Mouse (Mus musculus): ENCODE results near the gene Lmf1. TPM values are rescaled to one million over a fixed set of nuclear protein-coding genes. Genes with fewer than 3 reads are reported as not detected.

Lmf1 gene
- total and polyA plus RNA-seq, 3 experiments: 14.0 to 30.5 TPM; not detected in 1

- Histone ChIP-seq H3K4me1 (ENCODE audit: control insufficient read depth in 1 of 2, insufficient read depth in 2 of 2, low read length in 2 of 2) (no peaks in the 10 kb centered on the region), H3K79me2 (ENCODE audit: control insufficient read depth, insufficient read depth, low read length, poor library complexity) (no peaks in the 10 kb centered on the region), H3K27me3 (ENCODE audit: control insufficient read depth in 1 of 2, insufficient read depth in 2 of 2, low read length in 2 of 2) (no peaks in the 10 kb centered on the region), H3K9me3 (replicated peaks; ENCODE audit: insufficient read depth, low read length) (no peaks in the 10 kb centered on the region), H3K4me3 (ENCODE audit: control insufficient read depth in 1 of 2, insufficient read depth in 1 of 2, low read depth in 2 of 2, low read length in 2 of 2) (no peak overlapping the region), H3K36me3 (ENCODE audit: control insufficient read depth in 1 of 2, insufficient read depth in 2 of 2, low read length in 2 of 2) (no peaks in the 10 kb centered on the region), H3K9ac (ENCODE audit: control insufficient read depth, low read depth, low read length, poor library complexity, severe bottlenecking) (no peak overlapping the region), H3K27ac (ENCODE audit: control insufficient read depth, low read depth, low read length) (no peak overlapping the region)
- TF ChIP-seq MAX (IDR thresholded peaks at IDR 0.05; ENCODE audit: low read length): no peak
- no peak for TF ChIP-seq MYC (IDR thresholded peaks at IDR 0.05; ENCODE audit: low read depth, low read length)
- no peak for TF ChIP-seq ZNF384 (IDR thresholded peaks at IDR 0.05; ENCODE audit: low read depth, low read length)
- no peak for TF ChIP-seq KAT2A (conservative IDR thresholded peaks at IDR 0.05; ENCODE audit: low read depth, low read length)
- TF ChIP-seq TBP (IDR thresholded peaks at IDR 0.05; ENCODE audit: low read depth, low read length): no peak
- TF ChIP-seq NELFE (IDR thresholded peaks at IDR 0.05; ENCODE audit: low read depth, low read length): no peak
- no peak for TF ChIP-seq ZKSCAN1 (IDR thresholded peaks at IDR 0.05; ENCODE audit: low read depth, low read length)
- no peak for TF ChIP-seq POLR2AphosphoS2 (IDR thresholded peaks at IDR 0.05; ENCODE audit: low read length)
- TF ChIP-seq SMC3 (IDR thresholded peaks at IDR 0.05; ENCODE audit: low read depth, low read length): no peak
- no peak for TF ChIP-seq TCF12 (IDR thresholded peaks at IDR 0.05; ENCODE audit: low read depth, low read length)
- TF ChIP-seq USF1 (IDR thresholded peaks at IDR 0.05; ENCODE audit: low read depth, low read length): no peak
- no peak for TF ChIP-seq SIN3A (IDR thresholded peaks at IDR 0.05; ENCODE audit: low read length)
- TF ChIP-seq POLR2AphosphoS5 (IDR thresholded peaks at IDR 0.05; ENCODE audit: borderline replicate concordance, low read depth, low read length): no peak
- no peak for TF ChIP-seq MAZ (IDR thresholded peaks at IDR 0.05; ENCODE audit: low read depth, low read length)
- no peak for DNase-seq (ENCODE audit: low read depth, low spot score)
Measured at GRCm38 (mm10) chr17:25564481-25564880, 14.4 kb upstream of the Lmf1 start.

GRCm38 (mm10) chr17:25565244-25565643 is 13.6 kb upstream of the Lmf1 start:
- H3K9ac ChIP-seq (ENCODE audit: control insufficient read depth, low read depth, low read length, poor library complexity, severe bottlenecking): no peak overlapping the region
- no peak for DNase-seq (ENCODE audit: low read depth, low spot score)
- H3K9me3 ChIP-seq (replicated peaks; ENCODE audit: insufficient read depth, low read length): no peaks in the 10 kb centered on the region
- no peak overlapping the region for H3K4me3 ChIP-seq (ENCODE audit: control insufficient read depth in 1 of 2, insufficient read depth in 1 of 2, low read depth in 2 of 2, low read length in 2 of 2)
- H3K79me2 ChIP-seq (ENCODE audit: control insufficient read depth, insufficient read depth, low read length, poor library complexity): no peaks in the 10 kb centered on the region
- H3K36me3 ChIP-seq (ENCODE audit: control insufficient read depth in 1 of 2, insufficient read depth in 2 of 2, low read length in 2 of 2): no peaks in the 10 kb centered on the region
- H3K27ac ChIP-seq (ENCODE audit: control insufficient read depth, low read depth, low read length): no peak overlapping the region
- no peaks in the 10 kb centered on the region for H3K4me1 ChIP-seq (ENCODE audit: control insufficient read depth in 1 of 2, insufficient read depth in 2 of 2, low read length in 2 of 2)
- no peak for TF ChIP-seq ZMIZ1 (IDR thresholded peaks at IDR 0.05; ENCODE audit: low read depth, low read length)
- TF ChIP-seq SIN3A (IDR thresholded peaks at IDR 0.05; ENCODE audit: low read length): no peak
- TF ChIP-seq ZNF384 (IDR thresholded peaks at IDR 0.05; ENCODE audit: low read depth, low read length): no peak
- no peak for TF ChIP-seq TAL1 (IDR thresholded peaks at IDR 0.05; ENCODE audit: low read length)
- no peak for TF ChIP-seq MYC (IDR thresholded peaks at IDR 0.05; ENCODE audit: low read depth, low read length)
- TF ChIP-seq SMC3 (IDR thresholded peaks at IDR 0.05; ENCODE audit: low read depth, low read length): no peak
- no peak for TF ChIP-seq POLR2A (IDR thresholded peaks at IDR 0.05; ENCODE audit: control insufficient read depth in 1 of 2, insufficient read depth in 1 of 2, low read depth in 1 of 2, low read length in 2 of 2, poor library complexity in 1 of 2)
- no peak for TF ChIP-seq GABPA (IDR thresholded peaks at IDR 0.05; ENCODE audit: low read depth, low read length)
- no peak for TF ChIP-seq TCF12 (IDR thresholded peaks at IDR 0.05; ENCODE audit: low read depth, low read length)
- no peak for TF ChIP-seq E2F4 (IDR thresholded peaks at IDR 0.05; ENCODE audit: borderline replicate concordance, low read depth, low read length)
- no peak for TF ChIP-seq TBP (IDR thresholded peaks at IDR 0.05; ENCODE audit: low read depth, low read length)
- no peak for TF ChIP-seq JUND (IDR thresholded peaks at IDR 0.05; ENCODE audit: low read depth, low read length)
- TF ChIP-seq POLR2AphosphoS2 (IDR thresholded peaks at IDR 0.05; ENCODE audit: low read length): no peak
- no peaks in the 10 kb centered on the region for H3K27me3 ChIP-seq (ENCODE audit: control insufficient read depth in 1 of 2, insufficient read depth in 2 of 2, low read length in 2 of 2)
